Mouse (Mus musculus) embryo, embryonic 10 days (tissue): ENCODE data around the gene Fdxr.

ENCODE experiments used
- DNase-seq: peaks from one replicate; pipeline ENCODE4 v3.0.0-alpha.2; 2015; ENCODE audit warnings: low spot score

Gene Fdxr

GRCm38 (mm10) chr11:115269330-115270066 lies 7.4 kb downstream of the Fdxr start:
- no peak for DNase-seq

GRCm38 (mm10) chr11:115267958-115268357 lies 8.9 kb downstream of the Fdxr start:
- no peak for DNase-seq

GRCm38 (mm10) chr11:115267061-115267883 lies 9.6 kb downstream of the Fdxr start, which contains the start of gene Grin2c:
TSS of gene Grin2c (minus strand) at chr11:115267243.
- DNase-seq = no peak

- no peak for DNase-seq
Observed at GRCm38 (mm10) chr11:115266400-115266778, 10.5 kb downstream of the Fdxr start.

GRCm38 (mm10) chr11:115265771-115266399 lies 11.0 kb downstream of the Fdxr start:
- DNase-seq = no peak

GRCm38 (mm10) chr11:115264862-115265668 lies 11.8 kb downstream of the Fdxr start:
- DNase-seq = peak; percentile 54

GRCm38 (mm10) chr11:115264136-115264861 lies 12.6 kb downstream of the Fdxr start:
- no peak for DNase-seq

GRCm38 (mm10) chr11:115262954-115263353 lies 13.9 kb downstream of the Fdxr start:
- no peak for DNase-seq

GRCm38 (mm10) chr11:115259134-115259533 lies 17.7 kb downstream of the Fdxr start:
- no peak for DNase-seq

GRCm38 (mm10) chr11:115257775-115258510 lies 18.9 kb downstream of the Fdxr start:
- peak; percentile 54 for DNase-seq

GRCm38 (mm10) chr11:115251258-115251657 lies 25.6 kb downstream of the Fdxr start:
- no peak for DNase-seq

GRCm38 (mm10) chr11:115250405-115251090 lies 26.3 kb downstream of the Fdxr start:
- DNase-seq = no peak

- peak; percentile 70 for DNase-seq
Observed at GRCm38 (mm10) chr11:115249721-115250404, 27.0 kb downstream of the Fdxr start.

GRCm38 (mm10) chr11:115247945-115248344 lies 28.9 kb downstream of the Fdxr start:
- DNase-seq = no peak

- no peak for DNase-seq
Observed at GRCm38 (mm10) chr11:115247240-115247639, 29.6 kb downstream of the Fdxr start.

GRCm38 (mm10) chr11:115246386-115246785 lies 30.5 kb downstream of the Fdxr start:
- no peak for DNase-seq

GRCm38 (mm10) chr11:115244840-115245239 lies 32.0 kb downstream of the Fdxr start:
- no peak for DNase-seq

- DNase-seq = no peak
Observed at GRCm38 (mm10) chr11:115243783-115244182, 33.1 kb downstream of the Fdxr start.

GRCm38 (mm10) chr11:115242746-115243145 lies 34.1 kb downstream of the Fdxr start:
- no peak for DNase-seq
